In the genomic region with DNA sequence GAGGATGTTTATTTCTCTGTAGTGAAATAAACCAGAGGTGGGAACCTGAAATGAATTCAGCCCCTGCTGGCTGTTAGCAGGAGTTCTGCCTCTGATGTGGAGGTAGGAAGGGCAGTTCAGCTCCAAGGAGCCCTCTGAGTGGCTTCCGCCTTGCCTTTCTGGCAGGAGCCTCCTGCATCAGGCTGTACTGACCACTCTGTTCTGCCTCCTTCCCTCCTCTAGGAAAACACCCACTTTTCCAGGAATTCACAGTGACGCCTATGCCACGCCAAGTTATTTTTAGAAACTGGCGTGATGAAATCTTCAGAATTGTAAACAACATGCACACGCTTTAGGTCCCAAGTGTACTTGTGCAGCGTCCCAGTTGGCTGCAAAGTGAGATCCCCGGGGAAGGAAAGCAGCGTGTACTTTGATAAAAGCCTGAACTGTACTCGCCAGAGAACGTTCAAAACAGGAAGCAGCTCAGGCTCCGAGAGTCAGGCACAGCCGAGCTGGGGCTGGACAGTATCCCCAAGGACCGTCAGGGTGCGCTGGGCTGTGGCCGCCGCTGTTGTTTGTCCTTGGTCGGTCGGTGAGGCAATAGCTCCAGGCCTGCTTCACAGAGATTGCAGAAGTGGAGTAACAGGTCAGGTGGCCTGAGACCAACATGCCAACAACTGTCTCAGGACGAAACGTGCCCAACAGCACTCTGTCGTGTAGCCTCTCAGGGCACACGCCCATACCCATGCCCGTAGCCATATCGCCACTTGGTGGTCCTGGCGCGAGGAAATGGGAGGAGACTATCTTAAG, we compare ENCODE assay signal across 8 mouse cellular contexts. TPM values are rescaled to one million over a fixed set of nuclear protein-coding genes. Genes with fewer than 3 reads are reported as not detected.
DNase-seq lines count a peak whose midpoint lies in the region; ATAC-seq and TF ChIP-seq lines count a peak whose summit lies in the region.

No protein-coding gene starts in this region.

- 3% methylated on average over 26 of the region's 26 CpGs for WGBS in embryonic facial prominence, embryonic 10.5 days
- 1% methylated on average over 26 of the region's 26 CpGs for WGBS in kidney, adult 2 months
- WGBS in lung, embryonic 15.5 days = under 1% methylated on average over 26 of the region's 26 CpGs
- WGBS in neural tube, embryonic 15.5 days = 3% methylated on average over 26 of the region's 26 CpGs

- H3K36me3 ChIP-seq in embryonic facial prominence, embryonic 10.5 days (replicated peaks) = no peaks in the 10 kb centered on the region
- no peaks in the 10 kb centered on the region for H3K36me3 ChIP-seq in kidney, adult 2 months (ENCODE audit: control insufficient read depth, insufficient read depth, low read length)
- H3K36me3 ChIP-seq in lung, embryonic 15.5 days = no peaks in the 10 kb centered on the region
- no peaks in the 10 kb centered on the region for H3K36me3 ChIP-seq in neural tube, embryonic 15.5 days

- DNase-seq in 3T3-L1 (ENCODE audit: low read depth, low spot score) = peak; percentile 82
- DNase-seq in Muller cell, postnatal 12 days (ENCODE audit: inconsistent ontology term) = peak; percentile 55
- peak; percentile 48 for DNase-seq in embryonic facial prominence, embryonic 10.5 days (ENCODE audit: low spot score)
- DNase-seq in heart, adult 8-10 months (ENCODE audit: low spot score) = peak; percentile 96
- peak; percentile 96 for DNase-seq in kidney, adult 2 months
- DNase-seq in urinary bladder, postnatal 36 days (ENCODE audit: low spot score in 2 of 2) = peak; percentile 74 to 90

- peaks cover 15% of the 10 kb centered on the region for H3K4me1 ChIP-seq in embryonic facial prominence, embryonic 10.5 days
- peaks cover 5% of the 10 kb centered on the region; the same call in 1 of the 2 replicates for H3K4me1 ChIP-seq in kidney, adult 2 months (ENCODE audit: control insufficient read depth, insufficient read depth, low read length)
- H3K4me1 ChIP-seq in lung, embryonic 15.5 days = peaks cover 11% of the 10 kb centered on the region
- peaks cover 11% of the 10 kb centered on the region for H3K4me1 ChIP-seq in neural tube, embryonic 15.5 days

- H3K4me3 ChIP-seq in embryonic facial prominence, embryonic 10.5 days = peak overlapping the region; percentile 59
- peak overlapping the region; percentile 7 for H3K4me3 ChIP-seq in kidney, adult 2 months (ENCODE audit: insufficient read depth, low read depth, low read length)
- peak overlapping the region; percentile 36 for H3K4me3 ChIP-seq in lung, embryonic 15.5 days
- H3K4me3 ChIP-seq in neural tube, embryonic 15.5 days (replicated peaks) = peak overlapping the region; percentile 26

- H3K27me3 ChIP-seq in embryonic facial prominence, embryonic 10.5 days (replicated peaks; ENCODE audit: low read depth, poor library complexity, severe bottlenecking) = no peaks in the 10 kb centered on the region
- no peaks in the 10 kb centered on the region for H3K27me3 ChIP-seq in kidney, adult 2 months (replicated peaks; ENCODE audit: control insufficient read depth, insufficient read depth, low read length)
- H3K27me3 ChIP-seq in lung, embryonic 15.5 days = no peaks in the 10 kb centered on the region
- no peaks in the 10 kb centered on the region for H3K27me3 ChIP-seq in neural tube, embryonic 15.5 days (replicated peaks)

- peak overlapping the region; percentile 55 for H3K27ac ChIP-seq in embryonic facial prominence, embryonic 10.5 days (replicated peaks)
- peak overlapping the region; percentile 66 for H3K27ac ChIP-seq in kidney, adult 2 months (ENCODE audit: insufficient read depth, low read depth, low read length)
- H3K27ac ChIP-seq in lung, embryonic 15.5 days = peak overlapping the region; percentile 92
- peak overlapping the region; percentile 56 for H3K27ac ChIP-seq in neural tube, embryonic 15.5 days (replicated peaks)

- H3K9ac ChIP-seq in lung, embryonic 15.5 days = peak overlapping the region; percentile 28
- peak overlapping the region; percentile 20; the same call in 1 of the 2 replicates for H3K9ac ChIP-seq in neural tube, embryonic 15.5 days (replicated peaks)

- TF ChIP-seq POLR2A in kidney, adult 2 months (IDR thresholded peaks at IDR 0.05; ENCODE audit: low read depth, low read length) = no peak

- H3K9me3 ChIP-seq in embryonic facial prominence, embryonic 10.5 days = no peaks in the 10 kb centered on the region
- no peaks in the 10 kb centered on the region for H3K9me3 ChIP-seq in lung, embryonic 15.5 days
- H3K9me3 ChIP-seq in neural tube, embryonic 15.5 days (replicated peaks) = no peaks in the 10 kb centered on the region

- peak; percentile 86 for ATAC-seq in lung, embryonic 15.5 days (ENCODE audit: borderline replicate concordance, extremely low read depth, low FRiP score, low TSS enrichment)
- peak; percentile 66; the same call in 1 of the 2 replicates for ATAC-seq in neural tube, embryonic 15.5 days (ENCODE audit: low FRiP score)

- peak; percentile 37 for TF ChIP-seq CTCF in kidney, adult 2 months (conservative IDR thresholded peaks at IDR 0.05; ENCODE audit: insufficient read depth, insufficient read length, low read depth, low read length)

- peak overlapping the region; percentile 72 for H3K4me2 ChIP-seq in lung, embryonic 15.5 days
- peak overlapping the region; percentile 59 for H3K4me2 ChIP-seq in neural tube, embryonic 15.5 days

RNA-seq across cellular contexts. Expression of a gene that starts 10.0 kb away (rescaled TPM):
- polyA plus RNA-seq in embryonic facial prominence, embryonic 10.5 days (2016; fragmentation: Nextera tagmentation; extraction: Ambion mirVana) = 121 and 133 TPM in 2 replicates
- total RNA-seq in heart, adult 8-10 months (2022) = 100 to 1,000 TPM; 229 to 488 (median 281) TPM
- polyA plus RNA-seq in kidney, adult 2 months (2012; rRNA removed) = 69.2 and 70.5 TPM in 2 replicates
- 109 and 120 TPM in 2 replicates for polyA plus RNA-seq in lung, embryonic 15.5 days (2015; fragmentation: Nextera tagmentation; extraction: Ambion mirVana)
- polyA plus RNA-seq in neural tube, embryonic 15.5 days (2015; fragmentation: Nextera tagmentation; extraction: Ambion mirVana) = 128 and 131 TPM in 2 replicates

RNA-seq across cellular contexts. Expression of a gene that starts 21.2 kb away (rescaled TPM):
- polyA plus RNA-seq in embryonic facial prominence, embryonic 10.5 days (2016; fragmentation: Nextera tagmentation; extraction: Ambion mirVana) = 0.48 and 0.51 TPM in 2 replicates
- total RNA-seq in heart, adult 8-10 months (2022) = under 1 TPM; 0.14 to 0.47 (median 0.22) TPM
- 0.03 and 0.06 TPM in 2 replicates for polyA plus RNA-seq in kidney, adult 2 months (2012; rRNA removed)
- polyA plus RNA-seq in lung, embryonic 15.5 days (2015; fragmentation: Nextera tagmentation; extraction: Ambion mirVana) = 0.08 and 0.15 TPM in 2 replicates
- 11.4 and 11.7 TPM in 2 replicates for polyA plus RNA-seq in neural tube, embryonic 15.5 days (2015; fragmentation: Nextera tagmentation; extraction: Ambion mirVana)

Comparison
In these comparisons a context has a peak if more than half of its experiments do, and no peak if none do; other contexts are left out.
1. Peak in every context shown above with its lines: DNase-seq, ATAC-seq, H3K4me3 ChIP-seq and H3K27ac ChIP-seq.
2. H3K4me3 ChIP-seq: peak in every context shown above with its lines; median percentile 59 in embryonic facial prominence, embryonic 10.5 days; 36 in lung, embryonic 15.5 days; 26 in neural tube, embryonic 15.5 days; 7 in kidney, adult 2 months.